Mouse (Mus musculus) kidney, embryonic 16.5 days (tissue): ENCODE data around the gene Ctsf. TPM values are rescaled to one million over a fixed set of nuclear protein-coding genes. Genes with fewer than 3 reads are reported as not detected.

Source experiments
- ATAC-seq: fragments of 200-750 bp; cut with Nextera tagmentation; 2 replicates; pipeline ENCODE4 v1.8.0; 2017; ENCODE audit warnings: moderate TSS enrichment; ENCODE audit not compliant: low FRiP score, low TSS enrichment
- H3K27ac ChIP-seq: fragments of 300-500 bp; sonication (generic); 2 replicates; pipeline ENCODE4 v1.5.1; 2014; ENCODE audit warnings: low read length
- H3K27me3 ChIP-seq: fragments of 300-500 bp; sonication (generic); 2 replicates; pipeline ENCODE4 v1.6.1; 2014; ENCODE audit warnings: low read length, control low read depth, mixed read lengths; ENCODE audit not compliant: insufficient read depth
- H3K36me3 ChIP-seq: fragments of 300-500 bp; sonication (generic); 2 replicates; pipeline ENCODE4 v1.6.1; 2014; ENCODE audit warnings: low read length, control low read depth, mixed read lengths; ENCODE audit not compliant: insufficient read depth
- H3K4me1 ChIP-seq: fragments of 300-500 bp; sonication (generic); 2 replicates; pipeline ENCODE4 v1.6.1; 2014; ENCODE audit warnings: low read length, control low read depth, mixed read lengths; ENCODE audit not compliant: insufficient read depth
- H3K4me2 ChIP-seq: fragments of 300-500 bp; sonication (generic); replicated peaks from 2 replicates; pipeline ENCODE4 v1.6.1; 2014; ENCODE audit warnings: low read depth, low read length
- H3K4me3 ChIP-seq: fragments of 300-500 bp; sonication (generic); 2 replicates; pipeline ENCODE4 v1.5.1; 2014; ENCODE audit warnings: mild to moderate bottlenecking, low read length
- H3K9ac ChIP-seq: fragments of 300-500 bp; sonication (generic); replicated peaks from 2 replicates; pipeline ENCODE4 v1.6.1; 2014; ENCODE audit warnings: low read length
- H3K9me3 ChIP-seq: fragments of 300-500 bp; sonication (generic); 2 replicates; pipeline ENCODE4 v1.6.1; 2016; ENCODE audit warnings: low read length, control low read depth
- WGBS: fragments of 180-500 bp; shearing (Covaris S2); extraction: QIAGEN DNeasy Blood & Tissue Kit; methylation state at CpG from one replicate; pipeline ENCODE4 v1.1.7; 2014; 5-methylcytosine and 5-hydroxymethylcytosine counted together
- polyA plus RNA-seq: library from polyadenylated mRNA; unstranded; fragments of >200 nt; fragmentation: Nextera tagmentation; extraction: Ambion mirVana; gene quantifications from 2 replicates; pipeline ENCODE4 v1.2.1, GENCODE M21; 2015

The Ctsf gene
- polyA plus RNA-seq, 1 experiment from 2014 or later = 76.7 TPM

DNA sequence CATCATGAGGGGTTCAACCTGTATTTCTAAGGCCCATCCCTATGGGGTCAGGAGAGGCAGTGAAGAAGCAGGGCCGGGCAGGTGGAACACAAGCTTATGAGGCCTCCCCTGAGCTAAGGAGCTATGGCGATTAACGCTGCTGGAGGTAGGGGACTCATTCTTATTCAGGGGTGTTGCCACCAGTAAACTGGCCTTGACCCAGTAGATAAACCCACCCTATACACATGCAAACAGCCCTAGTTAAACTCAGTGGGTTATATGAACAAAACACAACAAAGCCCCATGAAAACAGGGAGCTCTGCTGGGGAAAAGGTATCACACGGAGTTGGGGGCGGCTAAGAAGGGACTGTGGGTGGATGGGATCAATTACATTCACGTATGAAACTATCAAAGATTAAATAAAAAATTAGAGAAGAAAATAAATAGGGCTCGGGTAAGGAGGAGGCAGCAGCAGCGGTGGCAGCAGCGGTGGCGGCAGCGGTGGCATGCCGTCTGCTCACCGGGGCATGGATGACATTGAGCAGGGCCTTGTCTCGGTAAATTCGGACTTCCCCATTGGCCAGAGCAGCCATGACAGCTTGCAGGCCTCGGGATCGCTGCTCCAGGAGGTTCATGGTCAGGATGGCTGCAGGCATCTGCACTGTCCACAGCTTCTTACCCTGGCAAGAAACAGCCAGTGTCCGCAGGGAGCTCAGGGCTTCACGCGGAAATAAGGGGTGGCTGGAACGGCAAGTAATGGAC lies 42.0 kb downstream of the Ctsf start:
- Histone ChIP-seq H3K27ac (peak overlapping the region; percentile 24; the same call in 1 of the 2 replicates), H3K4me1 (peaks cover 7% of the 10 kb centered on the region; the same call in 1 of the 2 replicates), H3K4me3 (0 out of 2 replicates have a peak overlapping the region, but pooled peaks have one; percentile 1), H3K9me3 (no peaks in the 10 kb centered on the region), H3K9ac (no peak overlapping the region), H3K27me3 (no peaks in the 10 kb centered on the region), H3K4me2 (peak overlapping the region; percentile 34), H3K36me3 (0 out of 2 replicates have a peak, but pooled peaks cover 2% of the 10 kb centered on the region)
- WGBS = 37% methylated on average over 21 of the region's 21 CpGs
- ATAC-seq = peak; percentile 35; the same call in 1 of the 2 replicates

DNA sequence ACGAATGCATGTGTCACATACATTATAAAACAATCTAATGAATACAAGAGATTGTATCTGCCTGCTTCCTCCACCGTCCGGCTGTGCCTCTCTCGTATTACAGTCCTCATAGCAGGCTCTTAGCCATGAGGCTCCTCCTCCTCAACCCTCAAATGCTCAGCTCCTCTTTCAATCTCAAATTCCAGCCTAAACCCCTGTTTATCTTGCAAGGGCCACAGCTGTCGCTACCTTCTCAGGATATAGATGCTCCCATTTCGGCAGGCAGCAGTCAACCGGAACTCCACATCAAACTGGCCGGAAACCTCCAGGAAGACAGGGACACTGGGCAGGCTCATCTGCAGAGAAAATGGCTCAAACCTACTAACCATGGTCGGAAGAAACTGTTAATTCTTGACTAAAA lies 44.0 kb downstream of the Ctsf start:
- WGBS = 29% methylated on average over 9 of the region's 9 CpGs
- Histone ChIP-seq H3K36me3 (0 out of 2 replicates have a peak, but pooled peaks cover 2% of the 10 kb centered on the region), H3K9me3 (no peaks in the 10 kb centered on the region), H3K4me3 (no peak overlapping the region), H3K27me3 (no peaks in the 10 kb centered on the region), H3K27ac (peak overlapping the region; percentile 38; the same call in 1 of the 2 replicates), H3K9ac (no peak overlapping the region), H3K4me1 (peaks cover 7% of the 10 kb centered on the region; the same call in 1 of the 2 replicates), H3K4me2 (no peak overlapping the region)
- ATAC-seq = no peak

DNA sequence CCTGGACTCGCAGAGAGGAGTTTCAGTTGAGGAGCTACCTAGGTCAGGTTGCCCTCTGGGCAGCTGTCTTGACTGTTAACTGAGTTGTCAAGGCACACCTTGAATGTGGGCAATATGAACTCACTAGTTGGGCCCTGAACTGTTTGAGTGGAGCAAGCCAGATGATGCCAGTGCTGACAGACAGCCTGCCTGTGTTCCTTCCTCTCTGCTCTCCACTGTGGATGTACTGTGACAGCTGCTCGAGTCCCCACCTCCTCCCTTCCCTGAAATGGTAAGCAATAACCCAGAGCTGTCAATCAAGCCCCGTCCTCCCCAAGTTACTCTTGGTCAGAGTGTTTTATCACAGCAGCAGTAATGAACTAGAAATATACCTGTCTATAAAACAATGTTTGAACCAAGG lies 45.0 kb downstream of the Ctsf start:
- no peaks in the 10 kb centered on the region for H3K9me3 ChIP-seq
- H3K27me3 ChIP-seq = no peaks in the 10 kb centered on the region
- peaks cover 7% of the 10 kb centered on the region; the same call in 1 of the 2 replicates for H3K4me1 ChIP-seq
- H3K36me3 ChIP-seq = 0 out of 2 replicates have a peak, but pooled peaks cover 2% of the 10 kb centered on the region
- H3K4me3 ChIP-seq = no peak overlapping the region
- no peak overlapping the region for H3K27ac ChIP-seq
- no peak for ATAC-seq
- no peak overlapping the region for H3K9ac ChIP-seq
- 65% methylated on average over 3 of the region's 3 CpGs for WGBS
- H3K4me2 ChIP-seq = no peak overlapping the region

DNA sequence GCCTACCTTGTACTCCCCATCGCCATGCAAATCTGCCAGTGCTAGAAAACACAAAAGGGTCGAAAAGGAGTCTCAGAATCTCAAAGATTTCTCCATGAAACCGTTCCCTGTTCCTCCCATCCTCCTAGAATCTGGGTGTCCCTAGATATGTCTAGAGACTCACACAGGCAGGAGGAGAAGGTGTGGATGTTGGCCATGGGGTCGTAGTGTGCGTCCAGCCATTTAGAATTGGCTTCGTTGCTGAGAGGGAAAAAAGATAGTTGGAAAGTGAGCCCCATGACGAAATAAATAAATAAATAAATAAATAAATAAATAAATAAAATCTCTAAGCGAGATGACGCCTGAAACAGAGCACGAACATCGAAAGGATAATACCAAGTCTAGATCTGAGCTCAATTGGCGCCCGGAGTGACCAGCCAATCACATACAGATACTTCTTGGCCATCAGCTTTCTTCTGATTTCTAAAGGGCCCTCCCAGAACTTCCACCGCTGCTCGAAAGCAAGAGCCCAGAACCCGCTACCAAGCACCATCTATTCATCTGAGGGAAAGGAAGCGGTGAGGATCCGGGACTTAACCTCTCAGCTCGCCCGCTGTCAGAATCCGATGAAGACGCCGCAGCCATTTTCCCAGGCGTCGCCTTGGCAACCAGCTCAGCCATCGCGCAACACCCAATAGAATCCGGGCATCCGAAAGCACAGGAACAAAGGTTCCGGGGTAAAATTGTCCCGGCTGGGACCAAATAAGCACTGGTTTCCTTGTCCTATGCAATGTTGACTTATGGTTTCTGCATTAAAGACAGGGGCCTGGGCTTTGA lies 51.3 kb downstream of the Ctsf start, which contains the start of gene Bbs1:
Gene Bbs1, minus strand, starts transcription at position 650 of the 816 bp plus-strand sequence.
- peaks cover 33% of the 10 kb centered on the region for H3K36me3 ChIP-seq
- peak within 1 kb of the TSS; percentile 72 for H3K4me2 ChIP-seq
- 9% methylated on average over 31 of the region's 31 CpGs for WGBS
- peaks cover 6% of the 10 kb centered on the region for H3K4me1 ChIP-seq
- ATAC-seq = peak; percentile 57
- H3K9ac ChIP-seq = peak within 1 kb of the TSS; percentile 57
- H3K27ac ChIP-seq = no peak within 1 kb of the TSS
- no peaks in the 10 kb centered on the region for H3K9me3 ChIP-seq
- H3K27me3 ChIP-seq = no peaks in the 10 kb centered on the region
- peak within 1 kb of the TSS; percentile 62 for H3K4me3 ChIP-seq

DNA sequence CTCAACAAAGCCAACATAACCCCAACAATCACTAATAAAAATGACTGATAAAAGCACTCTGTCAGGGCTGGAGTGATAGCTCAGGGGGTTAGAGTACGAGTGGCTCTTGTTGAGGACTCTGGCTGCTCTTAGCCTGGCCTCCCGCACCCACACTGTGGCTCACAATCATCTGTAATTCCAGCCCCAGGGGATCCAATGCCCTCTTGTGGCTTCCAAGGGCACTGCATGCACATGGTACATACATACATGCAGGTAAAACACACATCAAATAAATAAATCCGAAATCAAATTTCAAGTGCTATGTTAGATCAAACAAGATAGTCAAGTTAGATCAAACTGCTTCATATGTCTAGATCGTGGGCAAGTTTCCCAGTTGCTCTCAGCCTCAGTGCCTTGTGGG lies 53.2 kb downstream of the Ctsf start:
- H3K27ac ChIP-seq = no peak overlapping the region
- 89% methylated on average over 4 of the region's 4 CpGs for WGBS
- H3K9me3 ChIP-seq = no peaks in the 10 kb centered on the region
- H3K4me2 ChIP-seq = no peak overlapping the region
- H3K4me1 ChIP-seq = peaks cover 6% of the 10 kb centered on the region
- no peak overlapping the region for H3K9ac ChIP-seq
- no peaks in the 10 kb centered on the region for H3K27me3 ChIP-seq
- peaks cover 39% of the 10 kb centered on the region for H3K36me3 ChIP-seq
- ATAC-seq = no peak
- no peak overlapping the region for H3K4me3 ChIP-seq

DNA sequence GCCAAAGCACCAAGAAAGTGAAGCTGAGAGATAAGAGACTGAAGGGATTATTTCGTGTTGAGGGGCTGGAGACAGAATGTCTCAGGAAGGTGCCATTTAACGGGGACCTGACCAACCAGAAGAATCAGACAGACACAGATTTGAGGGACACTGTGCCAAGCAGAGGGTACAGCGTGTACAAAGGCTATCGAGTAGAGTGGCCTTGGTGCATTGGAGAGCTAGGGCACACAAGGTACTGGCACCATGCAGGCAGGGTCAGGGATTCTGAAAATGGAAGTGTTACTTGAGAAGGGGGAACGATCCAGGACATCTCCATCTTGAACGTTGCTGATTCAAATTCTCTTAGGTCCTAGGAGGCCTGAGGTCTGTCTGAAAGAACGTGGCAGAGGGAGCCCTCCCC lies 54.4 kb downstream of the Ctsf start:
- Histone ChIP-seq H3K4me1 (peaks cover 6% of the 10 kb centered on the region), H3K4me2 (no peak overlapping the region), H3K27me3 (no peaks in the 10 kb centered on the region), H3K9me3 (no peaks in the 10 kb centered on the region), H3K9ac (no peak overlapping the region), H3K4me3 (no peak overlapping the region), H3K36me3 (peaks cover 51% of the 10 kb centered on the region), H3K27ac (no peak overlapping the region)
- ATAC-seq = no peak
- 90% methylated on average over 7 of the region's 7 CpGs for WGBS

Other genes starting within 250 kb of the Ctsf start
- gene Lrfn4, start 239.5 kb upstream of the Ctsf start, polyA plus RNA-seq = 4.5 and 6.0 TPM in 2 replicates
- gene Rce1, start 229.5 kb upstream of the Ctsf start, polyA plus RNA-seq = 92.4 and 96.0 TPM in 2 replicates
- 2.0 and 4.3 TPM in 2 replicates for gene Gm960, start 156.5 kb upstream of the Ctsf start, polyA plus RNA-seq
- gene Sptbn2, start 144.0 kb upstream of the Ctsf start, polyA plus RNA-seq = 3.2 and 3.8 TPM in 2 replicates
- gene Rbm4b, start 98.6 kb upstream of the Ctsf start, polyA plus RNA-seq = 75.5 and 77.2 TPM in 2 replicates
- 66.0 and 82.7 TPM in 2 replicates for gene Rbm4, start 61.2 kb upstream of the Ctsf start, polyA plus RNA-seq
- 30.4 and 41.6 TPM in 2 replicates for gene Gm21992, start 43.5 kb upstream of the Ctsf start, polyA plus RNA-seq
- gene Rbm14, start 43.5 kb upstream of the Ctsf start, polyA plus RNA-seq = 104 and 108 TPM in 2 replicates
- 73.0 and 82.1 TPM in 2 replicates for gene Ccs, start 15.8 kb upstream of the Ctsf start, polyA plus RNA-seq
- gene Ccdc87, start 15.8 kb upstream of the Ctsf start, polyA plus RNA-seq = not detected in 2 replicates
- 9.4 and 11.0 TPM in 2 replicates for gene Actn3, start 22.8 kb downstream of the Ctsf start, polyA plus RNA-seq
- gene Zdhhc24, start 23.5 kb downstream of the Ctsf start, polyA plus RNA-seq = 14.2 and 15.3 TPM in 2 replicates
- gene Bbs1, start 51.5 kb downstream of the Ctsf start, polyA plus RNA-seq = 6.5 and 7.2 TPM in 2 replicates
- gene Dpp3, start 73.2 kb downstream of the Ctsf start, polyA plus RNA-seq = 113 and 124 TPM in 2 replicates
- 2.4 and 3.8 TPM in 2 replicates for gene Peli3, start 88.0 kb downstream of the Ctsf start, polyA plus RNA-seq
- gene Mrpl11, start 107.0 kb downstream of the Ctsf start, polyA plus RNA-seq = 102 and 106 TPM in 2 replicates
- not detected in 2 replicates for gene Npas4, start 135.2 kb downstream of the Ctsf start, polyA plus RNA-seq
- gene Slc29a2, start 168.7 kb downstream of the Ctsf start, polyA plus RNA-seq = 6.4 and 7.1 TPM in 2 replicates
- gene B4gat1, start 183.7 kb downstream of the Ctsf start, polyA plus RNA-seq = 60.2 and 65.1 TPM in 2 replicates
- 1.9 and 3.8 TPM in 2 replicates for gene AC124502.3, start 183.8 kb downstream of the Ctsf start, polyA plus RNA-seq
- gene Brms1, start 186.2 kb downstream of the Ctsf start, polyA plus RNA-seq = 53.1 and 53.4 TPM in 2 replicates
- gene Rin1, start 195.4 kb downstream of the Ctsf start, polyA plus RNA-seq = 3.6 and 4.8 TPM in 2 replicates
- gene Cd248, start 212.9 kb downstream of the Ctsf start, polyA plus RNA-seq = 59.3 and 64.5 TPM in 2 replicates
- 1.6 and 1.8 TPM in 2 replicates for gene Tmem151a, start 230.4 kb downstream of the Ctsf start, polyA plus RNA-seq
- 122 and 127 TPM in 2 replicates for gene Yif1a, start 233.4 kb downstream of the Ctsf start, polyA plus RNA-seq
- 10.8 and 14.0 TPM in 2 replicates for gene Cnih2, start 243.4 kb downstream of the Ctsf start, polyA plus RNA-seq